Mouse (Mus musculus) fibroblast of lung, adult 2 months (primary cell): ENCODE measurements around the gene Adgrv1.
"Not testable (repeated sequence)": the region's sequence is repeated elsewhere in the genome, so short reads cannot be mapped to it uniquely, and the experiment has no call there.

Source experiments
- DNase-seq: peaks from one replicate; pipeline ENCODE4 v3.0.0-alpha.2; 2011; ENCODE audit warnings: low read depth

Gene Adgrv1

DNA sequence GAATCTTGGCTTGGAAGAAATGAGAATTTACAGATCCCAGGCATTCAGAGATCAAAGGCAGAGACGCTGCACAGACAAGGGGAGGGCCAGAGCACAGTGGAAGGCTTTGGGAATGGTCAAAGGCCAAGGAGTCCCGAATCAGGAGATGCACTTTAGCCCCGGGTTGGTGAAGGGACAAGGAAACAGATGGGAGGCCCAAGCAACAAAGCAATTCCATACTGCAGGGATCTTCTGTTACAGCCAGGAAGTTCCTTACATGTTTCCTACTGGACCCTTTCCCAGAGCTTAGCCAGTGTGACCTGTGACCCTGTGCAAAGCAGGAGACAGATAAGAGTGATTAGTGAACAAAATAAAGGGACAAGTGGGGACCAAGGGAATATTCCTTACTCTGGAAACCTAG lies 300.9 kb downstream of the Adgrv1 start:
- no peak for DNase-seq

DNA sequence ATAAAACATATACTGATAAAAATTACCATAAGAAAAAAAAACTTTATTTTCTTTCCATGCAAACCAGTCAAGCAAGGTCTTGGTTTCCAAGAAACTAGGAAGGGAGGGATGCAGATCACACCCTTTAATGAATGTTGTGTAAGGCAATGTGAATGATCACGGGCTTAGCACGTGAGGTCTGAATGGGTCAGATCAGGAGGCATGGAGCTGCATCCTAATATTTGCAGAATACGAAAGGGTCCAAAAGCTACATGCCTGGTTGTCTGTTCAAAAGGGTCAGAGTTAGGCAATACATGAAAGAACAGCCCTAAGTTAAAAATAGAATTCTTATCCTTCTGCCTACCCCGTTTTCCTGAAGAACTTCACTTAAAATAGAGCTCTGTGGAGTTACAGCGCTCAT lies 303.2 kb downstream of the Adgrv1 start:
- no peak for DNase-seq

DNA sequence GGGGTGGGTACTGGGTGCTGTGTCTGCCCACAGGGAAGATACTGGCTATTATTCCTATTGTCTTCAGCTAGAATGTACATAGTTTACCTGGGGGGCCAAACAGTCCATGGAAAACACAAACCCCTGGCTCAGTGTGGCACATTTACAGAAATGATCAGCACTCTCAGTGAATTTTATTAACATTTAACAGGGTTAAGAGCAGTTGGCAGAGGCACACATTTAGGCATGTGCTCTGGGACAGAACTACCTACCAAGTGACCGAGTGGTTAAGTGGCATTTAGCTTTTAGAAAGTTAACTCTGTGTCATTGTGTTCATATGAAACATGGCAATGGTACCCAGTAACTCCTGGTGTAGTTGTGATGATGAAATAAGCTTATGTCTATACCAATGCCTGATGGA lies 304.8 kb downstream of the Adgrv1 start:
- no peak for DNase-seq

DNA sequence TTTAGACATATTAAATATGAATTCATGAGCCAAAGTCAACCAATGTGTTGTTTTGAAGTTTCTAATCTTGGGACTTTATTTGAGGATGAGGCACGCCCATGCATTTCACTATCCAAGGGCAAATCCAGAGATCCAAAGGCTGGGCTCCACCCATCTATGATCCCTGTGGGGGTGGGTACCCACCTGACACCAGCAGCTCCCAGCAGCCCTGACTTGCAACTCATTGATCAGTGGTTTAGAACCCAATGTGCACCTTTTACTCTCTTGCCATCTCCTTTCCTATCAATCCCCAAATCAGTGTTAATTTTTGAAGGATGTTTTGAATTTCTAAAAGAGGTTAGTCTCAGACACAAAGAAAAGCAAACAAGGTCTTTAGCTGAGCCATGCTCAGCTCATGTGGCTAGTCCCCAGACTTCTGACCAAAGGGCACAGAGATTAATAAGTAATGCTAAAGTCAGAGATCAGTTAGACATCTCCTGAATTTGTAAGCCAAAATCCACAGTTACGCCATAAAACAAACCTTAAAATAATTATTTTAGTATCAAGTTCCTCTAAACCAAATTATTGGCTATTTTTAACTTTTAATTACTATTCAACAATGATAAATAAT lies 307.2 kb downstream of the Adgrv1 start:
- no peak for DNase-seq

DNA sequence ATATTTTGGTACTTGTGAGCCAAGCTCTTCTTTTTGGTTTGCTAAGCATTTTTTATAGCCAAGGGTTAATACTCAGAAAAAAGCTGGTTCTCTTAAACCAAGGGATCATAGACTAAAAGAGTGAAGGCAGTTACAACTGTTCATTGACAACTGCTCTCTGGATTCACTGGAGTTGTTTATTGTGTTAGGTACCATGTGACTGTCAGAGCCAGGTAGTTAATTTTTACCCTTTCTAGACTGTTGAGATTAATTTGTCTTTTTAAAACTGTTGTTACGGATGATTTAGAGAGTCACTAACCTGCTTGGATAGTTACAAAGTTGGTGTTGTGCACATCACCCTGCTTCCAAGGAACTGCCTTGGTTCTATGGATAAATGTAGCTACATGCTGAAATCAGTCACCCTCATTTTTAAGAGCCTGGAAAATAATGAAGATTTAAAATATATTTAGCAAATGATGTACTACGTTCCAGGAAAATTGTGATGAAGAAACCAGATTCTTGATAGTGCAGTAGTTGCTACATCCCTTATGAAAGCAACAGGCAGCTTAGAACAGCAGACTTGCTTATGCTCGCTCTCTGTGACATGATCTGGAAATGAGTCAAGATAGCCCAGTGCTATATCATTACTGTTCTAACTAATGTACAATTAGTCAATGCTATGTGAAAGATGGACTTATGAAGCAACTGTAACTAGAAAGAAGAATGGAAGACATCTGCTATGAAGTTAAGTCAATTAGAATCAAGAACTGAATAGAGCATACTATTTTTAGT lies 309.2 kb downstream of the Adgrv1 start:
- DNase-seq, result no peak

DNA sequence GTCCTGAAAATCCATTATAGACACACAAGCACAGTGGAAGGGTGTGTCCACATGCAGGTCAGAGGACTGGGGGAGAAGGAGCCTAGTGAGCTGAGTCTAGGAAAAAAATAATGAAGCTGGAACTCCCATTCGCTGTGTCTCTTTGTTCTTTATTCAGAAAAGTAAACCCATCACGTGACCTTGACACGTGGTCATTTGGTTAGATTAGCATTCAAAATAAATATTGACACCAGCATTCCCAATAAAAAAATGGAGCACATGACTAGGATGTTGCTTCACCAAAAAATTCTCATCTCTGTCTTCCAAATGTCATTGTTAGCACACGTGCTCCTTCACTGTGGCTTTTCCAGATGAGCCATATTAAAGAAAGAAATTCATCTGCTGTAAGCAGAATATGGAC lies 316.4 kb downstream of the Adgrv1 start:
- DNase-seq, result no peak

DNA sequence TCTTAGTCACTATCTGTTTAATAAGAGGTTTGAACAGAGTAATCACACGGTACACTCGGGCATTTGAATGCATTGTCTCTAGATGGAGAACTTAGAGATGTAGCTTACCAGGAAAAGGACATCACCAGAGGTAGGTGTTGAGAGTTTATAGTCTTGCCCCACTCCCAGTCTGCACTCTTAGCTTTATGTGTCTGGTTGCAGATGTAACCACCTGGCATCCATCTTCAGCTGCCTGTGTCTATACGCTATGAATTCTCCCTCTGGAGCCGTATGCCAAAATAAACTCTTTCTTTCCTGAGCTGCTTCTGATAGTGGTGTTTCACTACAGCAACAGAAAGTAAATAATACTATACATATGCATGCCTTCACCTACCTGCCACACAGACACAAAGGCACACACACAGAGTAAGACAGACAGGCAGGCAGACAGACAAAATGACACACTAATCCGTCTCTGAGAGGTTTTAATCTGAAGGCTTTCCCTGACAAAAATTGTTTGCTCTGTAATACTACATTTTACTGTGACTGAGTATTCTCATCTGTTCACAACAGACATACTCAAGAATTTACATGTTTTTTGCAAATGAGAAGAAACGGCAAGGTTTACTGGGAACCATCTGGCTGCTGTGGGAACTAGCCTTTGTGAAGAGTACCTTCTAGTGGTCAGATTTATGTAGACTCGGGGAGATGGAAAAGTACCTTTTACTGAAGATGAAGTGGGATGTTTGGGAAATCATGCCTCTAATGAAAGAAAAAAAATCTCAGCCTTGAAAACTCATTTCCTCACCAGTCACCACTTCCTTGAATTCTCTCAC lies 318.4 kb downstream of the Adgrv1 start:
- peak; percentile 20 for DNase-seq

DNA sequence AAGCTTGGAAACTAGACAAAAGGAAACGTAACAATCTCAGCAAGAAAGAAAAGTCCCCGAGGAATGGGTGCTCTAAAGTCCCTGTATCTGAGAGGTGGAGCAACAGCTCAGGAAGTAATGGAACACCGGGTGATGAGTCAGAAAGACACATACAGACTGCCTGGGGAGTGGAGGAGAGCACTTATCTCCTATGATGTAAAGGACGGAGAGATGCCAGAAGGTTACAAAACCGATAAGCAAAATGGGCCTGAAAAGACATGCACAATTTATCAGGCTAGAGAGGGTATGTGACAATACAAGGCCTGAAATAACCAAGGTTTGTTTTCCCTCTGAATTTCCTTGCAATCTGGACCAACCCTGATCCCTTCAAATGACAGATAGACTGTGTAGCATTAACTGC lies 320.8 kb downstream of the Adgrv1 start:
- DNase-seq, result no peak

DNA sequence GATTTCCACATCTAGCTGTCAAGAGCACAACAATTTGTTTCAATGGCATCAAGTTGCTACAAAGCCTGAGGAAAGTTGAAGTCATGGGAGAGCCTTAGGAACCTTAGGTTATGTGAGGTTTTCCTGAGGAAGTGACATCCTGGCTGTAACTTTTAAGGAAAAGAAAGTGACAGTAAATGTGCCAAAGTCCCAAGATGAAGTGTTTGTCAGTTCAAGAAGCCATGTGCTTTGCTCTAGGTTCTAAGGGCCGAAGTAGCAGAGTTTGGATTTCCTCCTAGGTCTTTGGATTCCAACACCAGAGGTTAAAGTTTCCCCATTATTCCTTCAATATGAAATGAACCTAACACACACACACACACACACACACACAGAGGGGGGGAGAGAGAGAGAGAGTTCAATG lies 332.1 kb downstream of the Adgrv1 start:
- DNase-seq, result no peak

DNA sequence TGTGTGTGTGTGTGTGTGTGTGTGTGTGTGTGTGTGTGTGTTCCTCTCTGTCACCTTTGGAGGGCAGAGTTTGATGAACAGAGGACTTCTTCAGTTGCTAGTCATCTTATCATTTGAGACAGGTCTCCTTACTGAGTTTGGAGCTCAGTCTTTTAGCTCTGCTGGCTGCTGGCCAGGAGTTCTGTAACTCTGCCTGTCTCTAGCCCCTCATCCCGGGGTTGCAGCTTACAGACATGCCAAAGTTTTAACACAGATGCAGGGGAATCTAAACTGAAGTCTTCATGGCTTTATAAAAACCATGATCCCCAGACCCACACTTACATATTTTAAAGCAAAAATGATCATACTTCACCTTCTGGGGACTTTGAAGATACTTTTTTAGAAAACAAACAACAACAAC lies 338.8 kb downstream of the Adgrv1 start:
- DNase-seq, result no peak

DNA sequence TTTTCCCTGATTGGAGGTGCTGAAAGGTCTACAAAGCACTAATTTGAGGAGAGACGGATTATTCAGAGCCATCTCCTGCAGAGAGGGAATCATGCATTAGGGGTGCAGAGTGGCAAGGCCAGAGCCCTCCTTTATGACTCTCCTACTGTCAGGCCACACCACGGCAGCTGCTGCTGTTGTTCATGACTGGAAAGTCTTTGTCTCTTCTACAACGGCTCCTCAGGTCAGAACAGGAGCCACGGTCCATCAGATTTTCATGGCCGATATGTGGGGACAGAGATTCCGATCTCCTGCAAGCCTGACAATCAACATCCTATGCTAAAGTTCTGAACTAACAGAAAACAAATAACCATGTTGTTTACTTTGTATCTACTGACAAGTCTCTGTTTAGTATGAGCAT lies 350.8 kb downstream of the Adgrv1 start:
- no peak for DNase-seq

DNA sequence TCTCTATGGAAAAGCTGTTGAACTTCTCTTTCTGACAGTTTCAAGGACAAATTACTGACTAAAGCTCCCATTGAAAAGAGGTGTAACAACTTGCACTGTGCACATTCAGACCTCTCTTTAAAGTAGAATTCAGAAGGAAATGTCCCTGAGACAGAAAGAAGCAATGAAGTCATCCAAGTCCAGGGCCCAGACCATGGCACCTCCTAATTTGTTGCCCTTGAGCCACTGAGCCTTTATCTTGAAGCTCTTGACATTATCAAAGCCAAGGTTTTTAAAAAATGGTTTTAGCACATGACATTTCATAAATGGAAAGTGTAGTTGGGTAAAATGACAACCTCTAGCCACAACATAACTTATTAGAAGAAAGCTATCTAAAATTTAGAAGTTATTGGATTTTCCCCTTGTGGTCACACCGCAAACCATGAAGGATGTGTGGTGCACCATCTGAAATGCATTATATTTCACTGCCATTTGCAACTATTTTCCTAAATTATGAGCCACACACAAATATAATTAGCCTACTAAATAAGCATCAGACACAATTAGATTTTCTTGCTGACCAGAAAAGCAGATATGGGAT lies 352.2 kb downstream of the Adgrv1 start:
- DNase-seq, result no peak

DNA sequence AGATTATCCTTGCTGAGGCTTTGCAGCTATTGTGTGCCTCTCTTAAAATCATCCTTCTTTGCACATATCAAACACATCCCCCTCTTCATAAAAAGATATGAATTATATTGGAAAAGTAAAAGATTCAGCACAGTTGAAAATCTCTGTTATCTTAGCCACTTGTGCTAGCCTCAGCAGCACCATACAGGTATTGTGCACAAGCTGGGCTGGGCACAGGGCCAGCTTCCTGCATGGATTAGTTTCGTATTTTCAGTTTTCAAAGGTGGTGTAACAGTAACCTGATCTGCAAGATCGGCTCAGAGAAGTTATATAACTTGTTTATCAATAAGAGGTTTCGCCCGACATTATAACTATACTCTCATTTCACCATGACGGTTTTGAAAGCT lies 353.6 kb downstream of the Adgrv1 start:
- DNase-seq, result no peak

DNA sequence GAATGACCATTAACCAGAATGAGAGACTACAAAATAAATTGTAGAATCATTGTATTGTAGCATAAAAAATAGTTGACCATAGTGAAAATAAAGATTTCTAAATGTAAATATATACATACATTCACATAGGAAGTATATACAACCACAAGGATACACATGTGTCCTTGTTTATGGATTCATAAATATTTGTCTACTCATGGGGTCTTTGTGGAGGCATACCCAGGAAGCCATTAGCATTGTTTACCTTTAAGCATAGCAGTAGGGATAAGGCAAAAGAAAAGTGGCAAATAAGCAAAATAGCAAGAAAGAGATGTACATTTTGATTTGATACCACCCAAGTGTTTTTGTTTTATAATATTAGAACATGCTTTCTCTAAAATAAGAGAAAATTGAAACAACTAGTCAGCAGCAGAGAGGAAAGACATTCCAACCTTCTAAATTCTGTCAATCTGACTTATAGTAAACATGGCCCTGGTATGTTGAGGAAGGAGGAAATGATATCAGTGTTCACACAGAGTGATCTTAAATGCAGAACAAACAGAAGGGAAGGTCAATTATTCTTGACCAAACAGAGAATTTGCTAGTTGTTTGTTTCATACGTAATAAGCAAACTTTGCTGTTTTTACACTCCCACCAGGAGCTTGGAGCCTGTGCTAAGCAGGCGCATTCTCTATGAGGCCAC lies 354.1 kb downstream of the Adgrv1 start:
- DNase-seq, result no peak

DNA sequence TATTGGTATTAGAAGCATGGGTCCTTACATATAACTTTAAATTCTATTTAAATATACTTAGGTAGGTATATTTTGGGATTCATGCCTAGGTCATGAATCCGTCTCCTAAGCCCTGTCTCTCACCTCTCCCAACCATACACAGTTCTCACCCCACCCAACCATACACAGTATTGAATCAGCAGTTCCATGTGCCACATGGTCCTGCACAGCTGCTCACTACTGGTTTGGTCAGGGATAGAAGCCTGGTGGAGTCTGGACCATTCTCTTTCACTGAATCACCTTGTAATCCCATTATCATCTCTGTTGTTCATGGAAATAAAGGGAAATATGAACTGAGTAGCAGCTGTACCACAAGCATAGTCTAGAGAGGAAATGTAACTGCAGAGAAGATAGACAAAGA lies 359.1 kb downstream of the Adgrv1 start:
- no peak for DNase-seq

DNA sequence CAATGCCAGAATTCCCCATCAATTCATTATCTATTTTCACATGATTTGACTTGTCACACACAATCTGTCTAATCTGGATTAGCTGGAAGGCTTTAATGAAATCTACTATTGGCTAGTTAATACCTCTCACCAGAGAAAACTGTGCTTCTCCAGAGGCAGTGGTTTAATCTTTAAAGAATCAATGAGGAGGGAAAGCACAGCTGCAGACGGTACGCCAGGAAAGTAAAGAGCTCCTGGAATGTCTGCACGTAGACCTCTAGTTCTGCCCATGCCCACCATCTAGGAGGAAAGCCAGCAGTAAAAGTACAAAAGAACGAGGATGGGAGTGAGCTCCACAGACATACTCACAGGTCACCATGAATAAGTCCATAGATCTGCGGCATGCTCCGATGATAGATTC lies 362.6 kb downstream of the Adgrv1 start:
- no peak for DNase-seq

DNA sequence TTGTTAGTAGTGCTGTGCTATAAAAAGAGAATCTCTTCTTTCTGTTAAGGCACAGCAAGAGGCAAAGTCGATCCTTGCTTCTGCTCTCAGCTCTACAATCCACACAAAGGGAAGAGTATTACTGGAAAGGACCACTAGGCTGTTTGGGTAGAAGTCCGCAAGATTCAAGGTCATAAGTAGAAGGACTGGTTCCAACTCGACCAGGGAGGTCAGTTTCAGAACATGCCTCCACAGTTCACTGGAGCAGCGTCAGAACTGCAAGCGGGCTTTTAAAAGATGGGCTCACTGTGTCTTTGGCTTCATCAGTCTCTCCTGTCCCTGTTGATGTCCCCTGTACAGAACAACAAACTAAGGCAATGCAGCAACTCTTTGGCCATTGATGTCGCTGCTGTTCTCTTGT lies 363.9 kb downstream of the Adgrv1 start:
- no peak for DNase-seq

DNA sequence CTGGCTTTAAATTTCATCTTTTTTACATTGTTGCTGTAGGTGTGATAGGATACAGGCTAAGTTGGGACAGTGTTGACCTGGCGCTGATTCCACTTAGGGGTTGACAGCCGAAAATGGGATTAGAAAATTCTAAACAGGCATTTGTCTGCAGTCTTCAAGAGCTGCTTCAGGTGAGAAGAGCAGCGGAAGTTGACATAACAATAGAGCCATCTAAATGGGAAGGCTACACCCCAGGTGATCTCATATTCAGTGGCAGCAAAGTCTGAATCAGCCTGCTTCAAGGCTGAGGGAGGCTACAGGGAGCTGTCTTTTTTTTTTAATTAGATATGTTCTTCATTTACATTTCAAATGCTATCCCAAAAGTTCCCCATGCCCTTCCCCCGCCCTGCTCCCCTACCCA lies 365.5 kb downstream of the Adgrv1 start:
- DNase-seq, result not testable (repeated sequence)

DNA sequence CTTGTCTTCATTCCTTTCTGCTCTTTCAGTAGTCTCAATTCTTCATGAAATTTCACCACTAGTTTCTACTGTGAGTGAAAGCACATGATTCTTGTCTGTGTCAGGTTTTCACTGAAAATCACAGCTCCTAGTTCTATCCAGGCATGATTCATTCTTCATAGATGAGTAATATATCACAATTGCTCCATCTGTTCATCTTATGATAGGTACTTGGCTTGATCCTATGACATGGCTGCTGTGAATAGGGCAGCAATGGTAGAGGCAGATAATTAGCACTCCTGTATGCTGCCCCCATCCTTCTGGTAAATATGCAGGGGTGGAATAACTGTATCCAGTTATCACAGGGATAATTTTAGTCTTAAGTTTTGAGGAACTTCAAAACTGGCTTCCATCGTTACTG lies 368.5 kb downstream of the Adgrv1 start:
- DNase-seq, result no peak

DNA sequence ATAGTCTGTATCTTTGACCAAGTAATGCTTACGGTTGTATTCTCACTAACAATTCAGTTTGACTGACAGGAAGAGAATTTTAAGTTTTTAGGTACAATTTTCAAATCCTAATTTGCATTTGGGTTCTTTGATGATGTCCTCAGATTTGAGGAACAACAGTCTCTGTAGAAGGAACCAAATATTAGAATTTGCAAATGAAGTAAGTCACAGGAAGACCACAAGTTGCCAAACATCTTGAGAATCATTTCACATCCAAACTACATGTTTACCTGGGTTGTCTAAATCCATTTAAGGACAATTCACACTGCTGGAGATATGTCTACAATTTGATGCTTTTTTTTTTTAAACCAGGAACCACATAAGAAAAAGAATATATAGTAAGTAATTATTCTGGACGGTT lies 391.8 kb downstream of the Adgrv1 start:
- DNase-seq, result no peak

DNA sequence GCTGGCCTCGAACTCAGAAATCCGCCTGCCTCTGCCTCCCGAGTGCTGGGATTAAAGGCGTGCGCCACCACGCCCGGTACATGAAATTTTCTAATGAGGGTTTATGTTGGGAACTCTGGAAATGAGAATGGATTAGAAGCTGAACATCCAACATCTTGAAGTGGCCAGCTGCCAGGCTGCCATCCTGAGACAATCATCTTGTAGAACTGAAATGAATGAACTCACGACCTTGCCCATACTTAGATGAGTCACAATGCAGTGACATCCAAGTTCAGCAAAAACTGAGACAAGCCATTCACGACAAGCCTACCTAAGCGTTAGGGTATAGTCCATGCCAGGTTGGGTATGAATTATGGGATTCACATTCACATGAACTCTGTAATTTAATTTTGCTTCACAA lies 393.1 kb downstream of the Adgrv1 start:
- no peak for DNase-seq

DNA sequence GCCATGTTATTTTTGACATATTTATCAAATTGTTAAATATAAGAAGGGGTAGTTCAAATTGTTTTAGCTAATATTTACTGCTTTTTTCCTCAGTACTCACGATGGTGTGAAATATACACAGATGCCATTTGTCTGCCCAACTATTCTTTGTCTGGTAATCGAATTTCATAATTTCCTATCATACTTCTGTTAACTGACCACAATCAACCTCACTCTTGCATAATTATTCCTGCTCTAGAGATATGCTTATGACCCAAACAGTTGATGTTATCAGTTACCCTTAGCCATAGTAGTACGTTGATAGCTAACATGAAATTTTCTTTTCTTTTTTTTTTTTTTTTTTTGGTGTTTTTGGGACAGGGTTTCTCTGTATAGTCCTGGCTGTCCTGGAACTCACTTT lies 393.5 kb downstream of the Adgrv1 start:
- DNase-seq, result no peak
